Mouse (Mus musculus) neural tube, embryonic 15.5 days (tissue): ENCODE measurements around the gene Naxd. TPM values are rescaled to one million over a fixed set of nuclear protein-coding genes. Genes with fewer than 3 reads are reported as not detected.
"Not testable (repeated sequence)": the region's sequence is repeated elsewhere in the genome, so short reads cannot be mapped to it uniquely, and the experiment has no call there.

Source experiments
- ATAC-seq: fragments of 200-750 bp; cut with Nextera tagmentation; 2 replicates; pipeline ENCODE4 v1.8.0; 2017; ENCODE audit warnings: mild to moderate bottlenecking, moderate TSS enrichment, moderate library complexity; ENCODE audit not compliant: low FRiP score
- H3K27ac ChIP-seq: fragments of 300-500 bp; sonication (generic); replicated peaks from 2 replicates; pipeline ENCODE4 v1.5.1; 2015; ENCODE audit warnings: mild to moderate bottlenecking, inconsistent platforms
- H3K27me3 ChIP-seq: fragments of 300-500 bp; sonication (generic); replicated peaks from 2 replicates; pipeline ENCODE4 v1.6.1; 2015; ENCODE audit warnings: inconsistent platforms
- H3K36me3 ChIP-seq: fragments of 300-500 bp; sonication (generic); 2 replicates; pipeline ENCODE4 v1.6.1; 2015; ENCODE audit warnings: inconsistent platforms
- H3K4me1 ChIP-seq: fragments of 300-500 bp; sonication (generic); 2 replicates; pipeline ENCODE4 v1.6.1; 2015; ENCODE audit warnings: inconsistent platforms
- H3K4me2 ChIP-seq: fragments of 300-500 bp; sonication (generic); 2 replicates; pipeline ENCODE4 v1.6.1; 2015; ENCODE audit warnings: inconsistent platforms, mild to moderate bottlenecking, moderate library complexity
- H3K4me3 ChIP-seq: fragments of 300-500 bp; sonication (generic); replicated peaks from 2 replicates; pipeline ENCODE4 v1.5.1; 2015; ENCODE audit warnings: mild to moderate bottlenecking, inconsistent platforms
- H3K9ac ChIP-seq: fragments of 300-500 bp; sonication (generic); replicated peaks from 2 replicates; pipeline ENCODE4 v1.6.1; 2015; ENCODE audit warnings: mild to moderate bottlenecking, inconsistent platforms
- H3K9me3 ChIP-seq: fragments of 300-500 bp; sonication (generic); replicated peaks from 2 replicates; pipeline ENCODE4 v1.6.1; 2016; ENCODE audit warnings: inconsistent platforms
- WGBS: fragments of 180-500 bp; shearing (Covaris S2); methylation state at CpG from one replicate; pipeline ENCODE4 v1.1.7; 2015; ENCODE audit warnings: mixed read lengths; 5-methylcytosine and 5-hydroxymethylcytosine counted together
- polyA plus RNA-seq: library from polyadenylated mRNA; unstranded; fragments of >200 nt; fragmentation: Nextera tagmentation; extraction: Ambion mirVana; gene quantifications from 2 replicates; pipeline ENCODE4 v1.2.1, GENCODE M21; 2015

Gene Naxd
- polyA plus RNA-seq, 1 experiment from 2014 or later, result 149 TPM

DNA sequence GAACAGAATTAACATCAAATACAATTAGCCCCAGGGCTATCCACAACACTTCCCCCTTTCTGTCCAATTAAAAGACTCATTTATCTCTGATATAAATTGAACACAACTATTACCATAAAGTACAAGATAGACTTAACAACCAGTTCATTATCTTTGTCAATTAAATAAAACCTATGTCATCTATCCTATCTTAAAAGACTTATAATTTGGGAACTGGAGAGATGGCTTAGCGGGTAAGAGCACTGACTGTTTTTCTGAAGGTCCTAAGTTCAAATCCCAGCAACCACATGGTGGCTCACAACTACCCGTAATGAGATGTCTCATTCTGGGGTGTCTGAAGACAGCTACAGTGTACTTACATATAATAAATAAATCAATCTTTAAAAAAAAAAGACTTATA lies 5.0 kb upstream of the Naxd start:
- not testable (repeated sequence) for H3K27ac ChIP-seq, H3K9ac ChIP-seq, H3K36me3 ChIP-seq, H3K4me3 ChIP-seq, ATAC-seq, H3K4me2 ChIP-seq, H3K4me1 ChIP-seq, H3K9me3 ChIP-seq
- 85% methylated on average over 2 of the region's 2 CpGs for WGBS
- peaks cover 27% of the 10 kb centered on the region for H3K27me3 ChIP-seq

GRCm38 (mm10) chr8:11498281-11498680 lies 975 bp downstream of the Naxd start:
- Histone ChIP-seq H3K9ac (peak overlapping the region; percentile 85; the same call in 1 of the 2 replicates), H3K4me3 (peak overlapping the region; percentile 88), H3K9me3 (no peaks in the 10 kb centered on the region), H3K27ac (no peak overlapping the region), H3K36me3 (peaks cover 5% of the 10 kb centered on the region), H3K4me1 (peaks cover 54% of the 10 kb centered on the region), H3K4me2 (peak overlapping the region; percentile 85), H3K27me3 (peaks cover 9% of the 10 kb centered on the region; the same call in 1 of the 2 replicates)
- ATAC-seq, result no peak
- WGBS, result 77% methylated on average over 12 of the region's 12 CpGs

GRCm38 (mm10) chr8:11498786-11499485 lies 1.6 kb downstream of the Naxd start:
- Histone ChIP-seq H3K4me2 (peak overlapping the region; percentile 85; the same call in 1 of the 2 replicates), H3K9ac (no peak overlapping the region), H3K4me1 (peaks cover 54% of the 10 kb centered on the region), H3K27me3 (peaks cover 9% of the 10 kb centered on the region; the same call in 1 of the 2 replicates), H3K36me3 (peaks cover 12% of the 10 kb centered on the region), H3K4me3 (no peak overlapping the region), H3K27ac (no peak overlapping the region), H3K9me3 (no peaks in the 10 kb centered on the region)
- WGBS, result 90% methylated on average over 4 of the region's 4 CpGs
- ATAC-seq, result no peak

GRCm38 (mm10) chr8:11503476-11504232 lies 6.3 kb downstream of the Naxd start:
- no peak for ATAC-seq
- no peak overlapping the region for H3K4me3 ChIP-seq
- WGBS, result 84% methylated on average over 13 of the region's 13 CpGs
- no peaks in the 10 kb centered on the region for H3K27me3 ChIP-seq
- peaks cover 37% of the 10 kb centered on the region for H3K4me1 ChIP-seq
- no peaks in the 10 kb centered on the region for H3K9me3 ChIP-seq
- H3K9ac ChIP-seq, result no peak overlapping the region
- no peak overlapping the region for H3K4me2 ChIP-seq
- H3K27ac ChIP-seq, result no peak overlapping the region
- H3K36me3 ChIP-seq, result peaks cover 54% of the 10 kb centered on the region

DNA sequence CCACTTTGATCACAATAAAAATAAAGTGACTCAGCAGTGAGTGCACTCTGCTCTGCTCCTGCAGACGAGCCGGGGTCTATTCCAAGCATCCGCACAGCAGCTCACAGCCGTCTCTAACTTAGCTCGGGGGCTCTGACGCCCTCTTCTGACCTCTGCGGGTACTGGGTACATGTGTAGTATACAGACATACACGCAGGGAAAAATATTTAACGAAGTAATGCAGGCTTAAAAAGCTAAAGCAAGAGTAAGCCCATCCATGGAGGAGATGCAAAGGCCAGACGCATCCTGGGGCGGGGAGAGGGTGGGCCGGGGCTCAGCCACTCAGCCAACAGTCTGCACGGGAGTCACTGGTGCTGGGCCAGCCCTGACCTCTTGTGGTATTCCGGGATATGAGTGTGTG lies 8.8 kb downstream of the Naxd start:
- no peak for ATAC-seq
- Histone ChIP-seq H3K4me3 (no peak overlapping the region), H3K9me3 (no peaks in the 10 kb centered on the region), H3K27ac (no peak overlapping the region), H3K4me2 (no peak overlapping the region), H3K9ac (no peak overlapping the region), H3K4me1 (peaks cover 14% of the 10 kb centered on the region), H3K27me3 (no peaks in the 10 kb centered on the region), H3K36me3 (peaks cover 77% of the 10 kb centered on the region)
- 86% methylated on average over 14 of the region's 14 CpGs for WGBS

DNA sequence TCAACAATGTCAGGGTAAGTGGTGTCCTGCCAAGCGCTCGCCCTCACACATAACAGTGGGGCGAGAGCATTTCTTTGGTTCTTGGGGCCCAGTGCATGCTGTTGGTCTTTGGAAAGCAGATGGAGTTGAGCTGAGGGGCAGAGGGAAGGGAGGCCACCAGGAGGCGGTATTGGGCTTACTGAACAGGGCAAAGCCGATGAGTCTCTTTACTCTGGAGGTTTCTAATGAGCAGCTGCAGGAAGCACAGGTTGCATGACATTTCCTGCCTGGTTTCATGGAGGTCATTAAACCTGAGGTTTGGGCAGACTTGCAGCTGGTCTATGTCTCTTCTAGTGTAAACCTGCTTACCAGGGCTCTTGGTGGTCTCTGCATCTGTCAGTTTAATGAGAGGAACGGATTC lies 9.5 kb downstream of the Naxd start:
- no peaks in the 10 kb centered on the region for H3K9me3 ChIP-seq
- H3K9ac ChIP-seq, result no peak overlapping the region
- H3K36me3 ChIP-seq, result peaks cover 84% of the 10 kb centered on the region
- ATAC-seq, result no peak
- 76% methylated on average over 6 of the region's 6 CpGs for WGBS
- H3K4me3 ChIP-seq, result no peak overlapping the region
- H3K27ac ChIP-seq, result no peak overlapping the region
- no peak overlapping the region for H3K4me2 ChIP-seq
- no peaks in the 10 kb centered on the region for H3K27me3 ChIP-seq
- H3K4me1 ChIP-seq, result peaks cover 8% of the 10 kb centered on the region

- Histone ChIP-seq H3K9me3 (no peaks in the 10 kb centered on the region), H3K9ac (no peak overlapping the region), H3K4me3 (no peak overlapping the region), H3K36me3 (peaks cover 93% of the 10 kb centered on the region), H3K27ac (no peak overlapping the region), H3K4me1 (no peaks in the 10 kb centered on the region), H3K4me2 (no peak overlapping the region), H3K27me3 (no peaks in the 10 kb centered on the region)
- no peak for ATAC-seq
- 79% methylated on average over 10 of the region's 10 CpGs for WGBS
These were observed 11.6 kb downstream of the Naxd start for GRCm38 (mm10) chr8:11508880-11509279.

DNA sequence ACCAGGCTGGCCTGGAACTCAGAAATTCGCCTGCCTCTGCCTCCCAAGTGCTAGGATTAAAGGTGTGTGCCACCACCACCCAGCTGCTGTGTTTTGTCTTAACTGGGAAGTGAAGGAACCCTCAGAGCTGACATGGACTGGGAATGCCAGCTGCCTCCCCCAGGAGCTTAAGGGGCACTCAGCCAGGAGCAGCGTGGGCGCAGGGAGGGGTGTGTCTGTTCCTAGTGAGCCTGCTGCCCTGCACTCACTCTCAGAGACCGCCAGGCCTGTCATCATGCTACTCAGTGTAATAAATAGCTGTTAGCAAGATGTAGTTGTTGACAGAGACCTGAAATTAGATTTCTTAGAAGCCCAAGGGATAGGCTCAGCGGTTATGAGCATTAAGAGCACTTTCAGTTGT lies 13.7 kb downstream of the Naxd start:
- WGBS, result 91% methylated on average over 5 of the region's 5 CpGs
- no peak overlapping the region for H3K4me2 ChIP-seq
- H3K27ac ChIP-seq, result no peak overlapping the region
- no peak overlapping the region for H3K4me3 ChIP-seq
- peaks cover 85% of the 10 kb centered on the region for H3K36me3 ChIP-seq
- no peak for ATAC-seq
- no peaks in the 10 kb centered on the region for H3K9me3 ChIP-seq
- no peaks in the 10 kb centered on the region for H3K4me1 ChIP-seq
- H3K27me3 ChIP-seq, result no peaks in the 10 kb centered on the region
- H3K9ac ChIP-seq, result no peak overlapping the region

DNA sequence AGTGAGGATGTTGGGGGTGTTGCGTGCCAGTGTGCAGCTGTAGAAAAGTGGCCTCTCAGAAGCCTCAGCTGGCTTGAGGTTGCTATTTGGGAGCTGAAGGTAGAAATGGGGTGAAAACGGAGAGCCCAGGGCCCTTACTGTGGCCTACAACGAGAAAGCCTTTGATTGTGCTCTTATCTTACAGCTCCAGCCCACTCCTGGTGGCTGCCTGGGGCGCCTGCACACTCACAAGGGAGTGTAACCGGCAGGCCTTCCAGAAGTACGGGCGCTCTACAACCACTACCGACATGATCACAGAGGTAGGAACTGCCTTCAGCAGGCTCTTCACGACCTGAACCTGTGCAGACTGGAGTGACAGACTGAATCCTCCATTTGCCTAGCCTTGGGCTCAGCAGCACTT lies 15.4 kb downstream of the Naxd start:
- no peaks in the 10 kb centered on the region for H3K27me3 ChIP-seq
- H3K4me1 ChIP-seq, result no peaks in the 10 kb centered on the region
- H3K27ac ChIP-seq, result no peak overlapping the region
- no peaks in the 10 kb centered on the region for H3K9me3 ChIP-seq
- no peak for ATAC-seq
- 92% methylated on average over 9 of the region's 9 CpGs for WGBS
- no peak overlapping the region for H3K4me3 ChIP-seq
- H3K36me3 ChIP-seq, result peaks cover 84% of the 10 kb centered on the region
- H3K4me2 ChIP-seq, result no peak overlapping the region
- H3K9ac ChIP-seq, result no peak overlapping the region

DNA sequence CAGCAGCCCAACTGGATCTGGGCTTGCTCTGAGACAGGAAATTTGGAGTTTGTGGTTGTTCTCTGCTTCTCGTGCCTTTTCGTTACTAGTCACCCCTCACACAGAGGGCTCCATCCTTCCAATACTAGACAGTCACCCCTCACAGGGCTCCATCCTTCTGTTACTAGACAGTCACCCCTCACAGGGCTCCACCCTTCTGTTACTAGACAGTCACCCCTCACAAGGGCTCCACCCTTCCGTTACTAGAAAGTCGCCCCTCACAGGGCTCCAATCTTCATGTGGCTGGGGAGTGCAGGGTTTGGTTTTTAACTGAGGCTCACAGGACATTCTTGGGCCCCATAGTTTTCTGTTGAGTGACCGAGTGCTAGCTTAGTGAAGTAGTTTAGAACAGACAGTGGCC lies 15.9 kb downstream of the Naxd start:
- ATAC-seq, result no peak
- H3K4me1 ChIP-seq, result no peaks in the 10 kb centered on the region
- no peak overlapping the region for H3K9ac ChIP-seq
- 93% methylated on average over 5 of the region's 5 CpGs for WGBS
- H3K36me3 ChIP-seq, result peaks cover 85% of the 10 kb centered on the region
- no peaks in the 10 kb centered on the region for H3K27me3 ChIP-seq
- no peak overlapping the region for H3K4me3 ChIP-seq
- H3K4me2 ChIP-seq, result no peak overlapping the region
- no peaks in the 10 kb centered on the region for H3K9me3 ChIP-seq
- no peak overlapping the region for H3K27ac ChIP-seq

GRCm38 (mm10) chr8:11516292-11516691 lies 19.0 kb downstream of the Naxd start:
- H3K36me3 ChIP-seq, result peaks cover 75% of the 10 kb centered on the region
- no peak overlapping the region for H3K9ac ChIP-seq
- ATAC-seq, result no peak
- WGBS, result 95% methylated on average over 9 of the region's 9 CpGs
- H3K4me1 ChIP-seq, result no peaks in the 10 kb centered on the region
- no peaks in the 10 kb centered on the region for H3K27me3 ChIP-seq
- H3K27ac ChIP-seq, result no peak overlapping the region
- H3K4me3 ChIP-seq, result no peak overlapping the region
- H3K4me2 ChIP-seq, result no peak overlapping the region
- H3K9me3 ChIP-seq, result no peaks in the 10 kb centered on the region

DNA sequence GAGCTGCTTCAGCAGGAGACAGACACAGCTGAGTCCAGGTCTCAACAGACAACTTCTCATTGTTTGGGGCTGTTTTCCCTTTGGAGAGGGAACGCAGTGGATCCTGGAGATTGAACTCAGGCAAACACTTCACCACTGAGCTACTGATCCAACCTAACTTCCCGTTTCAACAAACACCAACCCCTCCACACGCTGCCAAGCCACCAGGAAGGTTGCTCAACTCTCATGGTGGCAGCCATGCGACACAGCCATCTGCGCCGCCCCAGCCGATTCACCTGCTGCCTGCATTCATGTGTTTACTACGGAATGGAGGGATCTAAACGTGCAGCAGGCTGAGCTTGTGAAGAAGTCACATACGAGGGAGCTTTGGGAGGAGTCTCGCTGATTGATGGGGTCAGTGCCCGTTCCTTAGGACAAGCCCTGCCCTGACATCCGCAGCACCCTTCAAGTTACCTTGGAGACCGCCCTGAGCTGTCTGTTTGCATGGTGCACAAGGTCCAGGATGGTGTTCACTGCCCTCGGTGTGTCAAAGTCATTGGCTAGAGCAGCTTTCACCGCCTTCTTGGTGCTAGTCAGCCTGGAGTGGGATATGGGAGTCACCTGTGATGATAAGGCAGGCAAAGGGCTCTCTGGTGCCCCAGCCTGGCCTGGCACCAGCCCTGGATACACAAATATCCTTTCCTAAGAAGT lies 20.2 kb downstream of the Naxd start:
- peaks cover 74% of the 10 kb centered on the region for H3K36me3 ChIP-seq
- H3K4me2 ChIP-seq, result no peak overlapping the region
- no peak overlapping the region for H3K9ac ChIP-seq
- H3K27me3 ChIP-seq, result no peaks in the 10 kb centered on the region
- 89% methylated on average over 16 of the region's 16 CpGs for WGBS
- H3K4me3 ChIP-seq, result no peak overlapping the region
- no peaks in the 10 kb centered on the region for H3K9me3 ChIP-seq
- H3K27ac ChIP-seq, result no peak overlapping the region
- no peak for ATAC-seq
- H3K4me1 ChIP-seq, result no peaks in the 10 kb centered on the region
